Mouse (Mus musculus): ENCODE data around the gene Slc12a7. TPM values are rescaled to one million over a fixed set of nuclear protein-coding genes. Genes with fewer than 3 reads are reported as not detected.
A peak's percentile ranks its signal among the peaks of the same experiment; 100 is the strongest.

Gene Slc12a7
- polyA plus RNA-seq, 2 experiments = 7.8 to 9.9 TPM

- Histone ChIP-seq H3K4me1 (replicated peaks; ENCODE audit: control insufficient read depth in 2 of 2, insufficient read depth in 2 of 2, low read length in 1 of 2) (no peaks in the 10 kb centered on the region; a peak in 1 of 4 replicates), H3K4me2 (ENCODE audit: low read depth) (no peak overlapping the region), H3K36me3 (replicated peaks; ENCODE audit: control insufficient read depth, insufficient read depth, low read depth) (no peaks in the 10 kb centered on the region), H3K27ac (no peak overlapping the region), H3K9ac (replicated peaks) (no peak overlapping the region), H3K9me3 (ENCODE audit: control insufficient read depth, low read length) (no peaks in the 10 kb centered on the region), H3K4me3 (ENCODE audit: insufficient read depth in 1 of 2, low read depth in 2 of 2, low read length in 2 of 2) (no peak overlapping the region), H3K27me3 (ENCODE audit: control insufficient read depth, insufficient read depth, low read length) (no peaks in the 10 kb centered on the region)
- WGBS (ENCODE audit: insufficient replicate concordance) = 54% methylated on average over 6 of the region's 6 CpGs
- ATAC-seq (ENCODE audit: insufficient read depth) (no peak), DNase-seq (ENCODE audit: low read depth in 3 of 3, low spot score in 3 of 3) (no peak)
- TF ChIP-seq CTCF (IDR thresholded peaks at IDR 0.05; ENCODE audit: low read depth) (no peak), EP300 (IDR thresholded peaks at IDR 0.05; ENCODE audit: low read depth) (no peak)
Measured at GRCm38 (mm10) chr13:73823711-73824110, 90.8 kb downstream of the Slc12a7 start.

GRCm38 (mm10) chr13:73827243-73827642 lies 94.3 kb downstream of the Slc12a7 start:
- no peaks in the 10 kb centered on the region; a peak in 1 of 4 replicates for H3K4me1 ChIP-seq (replicated peaks; ENCODE audit: control insufficient read depth in 2 of 2, insufficient read depth in 2 of 2, low read length in 1 of 2)
- H3K9me3 ChIP-seq (ENCODE audit: control insufficient read depth, low read length) = no peaks in the 10 kb centered on the region
- no peak overlapping the region for H3K27ac ChIP-seq
- DNase-seq (ENCODE audit: low read depth in 3 of 3, low spot score in 3 of 3) = no peak
- H3K27me3 ChIP-seq (ENCODE audit: control insufficient read depth, insufficient read depth, low read length) = no peaks in the 10 kb centered on the region
- ATAC-seq (ENCODE audit: insufficient read depth) = no peak
- no peaks in the 10 kb centered on the region for H3K36me3 ChIP-seq (replicated peaks; ENCODE audit: control insufficient read depth, insufficient read depth, low read depth)
- no peak overlapping the region for H3K9ac ChIP-seq (replicated peaks)
- H3K4me2 ChIP-seq (ENCODE audit: low read depth) = no peak overlapping the region
- TF ChIP-seq EP300 (IDR thresholded peaks at IDR 0.05; ENCODE audit: low read depth) (no peak), CTCF (IDR thresholded peaks at IDR 0.05; ENCODE audit: low read depth) (no peak)
- WGBS (ENCODE audit: insufficient replicate concordance) = 74% methylated on average over 8 of the region's 8 CpGs
- H3K4me3 ChIP-seq (ENCODE audit: insufficient read depth in 1 of 2, low read depth in 2 of 2, low read length in 2 of 2) = no peak overlapping the region

- H3K27ac ChIP-seq = no peak overlapping the region
- H3K36me3 ChIP-seq (replicated peaks; ENCODE audit: control insufficient read depth, insufficient read depth, low read depth) = no peaks in the 10 kb centered on the region
- no peak overlapping the region for H3K9ac ChIP-seq (replicated peaks)
- 2% methylated on average over 2 of the region's 2 CpGs for WGBS (ENCODE audit: insufficient replicate concordance)
- no peaks in the 10 kb centered on the region for H3K9me3 ChIP-seq (ENCODE audit: control insufficient read depth, low read length)
- peak in 2 of 3 experiments; percentile 20 to 33 for DNase-seq (ENCODE audit: low read depth in 3 of 3, low spot score in 3 of 3)
- no peaks in the 10 kb centered on the region for H3K4me1 ChIP-seq (replicated peaks; ENCODE audit: control insufficient read depth in 2 of 2, insufficient read depth in 2 of 2, low read length in 1 of 2)
- no peaks in the 10 kb centered on the region for H3K27me3 ChIP-seq (ENCODE audit: control insufficient read depth, insufficient read depth, low read length)
- peak; percentile 88 for TF ChIP-seq CTCF (IDR thresholded peaks at IDR 0.05; ENCODE audit: low read depth)
- TF ChIP-seq EP300 (IDR thresholded peaks at IDR 0.05; ENCODE audit: low read depth) = no peak
- no peak for ATAC-seq (ENCODE audit: insufficient read depth)
- H3K4me2 ChIP-seq (ENCODE audit: low read depth) = no peak overlapping the region
- no peak overlapping the region for H3K4me3 ChIP-seq (ENCODE audit: insufficient read depth in 1 of 2, low read depth in 2 of 2, low read length in 2 of 2)
Measured at GRCm38 (mm10) chr13:73831486-73831885, 98.6 kb downstream of the Slc12a7 start.

- H3K4me3 ChIP-seq (ENCODE audit: insufficient read depth in 1 of 2, low read depth in 2 of 2, low read length in 2 of 2) = no peak overlapping the region
- TF ChIP-seq CTCF (IDR thresholded peaks at IDR 0.05; ENCODE audit: low read depth) (no peak), EP300 (IDR thresholded peaks at IDR 0.05; ENCODE audit: low read depth) (no peak)
- ATAC-seq (ENCODE audit: insufficient read depth) = no peak
- WGBS (ENCODE audit: insufficient replicate concordance) = 61% methylated on average over 12 of the region's 12 CpGs
- H3K4me1 ChIP-seq (replicated peaks; ENCODE audit: control insufficient read depth in 2 of 2, insufficient read depth in 2 of 2, low read length in 1 of 2) = no peaks in the 10 kb centered on the region
- H3K27me3 ChIP-seq (ENCODE audit: control insufficient read depth, insufficient read depth, low read length) = no peaks in the 10 kb centered on the region
- H3K36me3 ChIP-seq (replicated peaks; ENCODE audit: control insufficient read depth, insufficient read depth, low read depth) = no peaks in the 10 kb centered on the region
- no peaks in the 10 kb centered on the region for H3K9me3 ChIP-seq (ENCODE audit: control insufficient read depth, low read length)
- H3K9ac ChIP-seq (replicated peaks) = no peak overlapping the region
- no peak overlapping the region for H3K27ac ChIP-seq
- DNase-seq (ENCODE audit: low read depth in 3 of 3, low spot score in 3 of 3) = no peak
- H3K4me2 ChIP-seq (ENCODE audit: low read depth) = no peak overlapping the region
Measured at GRCm38 (mm10) chr13:73833809-73834208, 100.9 kb downstream of the Slc12a7 start.

DNA sequence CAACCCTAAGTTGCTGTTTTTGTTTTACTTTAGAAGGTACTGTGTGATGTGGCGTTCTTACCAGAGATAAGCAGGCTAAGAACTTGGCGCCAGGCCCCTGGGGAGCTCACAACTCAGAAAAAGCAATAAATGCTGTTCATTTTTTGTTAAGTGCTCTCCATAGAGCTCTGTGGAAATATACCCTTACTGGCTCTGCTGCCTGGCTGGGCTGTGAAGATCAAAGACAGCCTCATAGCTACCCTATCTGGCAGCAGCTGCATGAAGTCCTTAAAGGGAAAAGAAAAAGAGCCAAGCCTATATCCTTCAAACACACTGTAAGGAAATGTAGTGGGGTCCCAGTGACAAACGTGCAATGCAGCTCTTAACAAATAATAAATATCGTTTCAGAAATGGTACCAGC lies 102.9 kb downstream of the Slc12a7 start:
- Histone ChIP-seq H3K9ac (replicated peaks) (no peak overlapping the region), H3K9me3 (ENCODE audit: control insufficient read depth, low read length) (no peaks in the 10 kb centered on the region), H3K4me2 (ENCODE audit: low read depth) (no peak overlapping the region), H3K27ac (no peak overlapping the region), H3K4me3 (ENCODE audit: insufficient read depth in 1 of 2, low read depth in 2 of 2, low read length in 2 of 2) (no peak overlapping the region), H3K27me3 (ENCODE audit: control insufficient read depth, insufficient read depth, low read length) (no peaks in the 10 kb centered on the region), H3K36me3 (replicated peaks; ENCODE audit: control insufficient read depth, insufficient read depth, low read depth) (no peaks in the 10 kb centered on the region), H3K4me1 (replicated peaks; ENCODE audit: control insufficient read depth in 2 of 2, insufficient read depth in 2 of 2, low read length in 1 of 2) (no peaks in the 10 kb centered on the region)
- no peak for DNase-seq (ENCODE audit: low read depth in 3 of 3, low spot score in 3 of 3)
- ATAC-seq (ENCODE audit: insufficient read depth) = no peak
- no peak for TF ChIP-seq EP300 (IDR thresholded peaks at IDR 0.05; ENCODE audit: low read depth)
- no peak for TF ChIP-seq CTCF (IDR thresholded peaks at IDR 0.05; ENCODE audit: low read depth)
- 44% methylated on average over 4 of the region's 4 CpGs for WGBS (ENCODE audit: insufficient replicate concordance)
